Mouse (Mus musculus) bone marrow macrophage, adult 2 months (primary cell): ENCODE results near the gene Trim28.

Source experiments
- CTCF ChIP-seq: IDR thresholded peaks from 2 replicates; pipeline ENCODE4 v1.5.1; 2012; ENCODE audit warnings: low read depth, mild to moderate bottlenecking, low read length, moderate library complexity
- POLR2A ChIP-seq: IDR thresholded peaks from 2 replicates; pipeline ENCODE4 v1.6.1; 2012; ENCODE audit warnings: mild to moderate bottlenecking, low read depth, low read length, borderline replicate concordance

DNA sequence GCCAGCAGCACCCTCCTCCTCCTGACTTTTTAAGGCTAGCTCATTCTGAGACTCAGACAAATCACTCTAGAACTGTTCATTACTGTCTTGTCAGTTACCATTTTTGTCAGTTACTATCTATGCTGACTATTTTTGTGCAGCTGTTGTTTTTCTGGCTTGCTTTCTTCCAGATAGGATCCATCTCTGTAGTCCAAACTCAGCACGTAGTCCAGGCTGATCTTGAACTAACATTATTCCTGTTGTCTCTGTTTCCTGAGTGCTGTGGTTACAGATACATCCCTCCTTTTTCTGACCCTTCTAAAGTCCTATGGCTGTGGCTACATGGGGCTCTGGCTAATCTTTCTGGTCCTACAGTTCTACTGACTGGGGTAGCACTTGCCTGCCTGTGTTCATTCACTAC lies 40.3 kb downstream of the Trim28 start:
- TF ChIP-seq CTCF (no peak), POLR2A (no peak)
